Mouse (Mus musculus): Measurements from ENCODE around the gene Birc3. TPM values are rescaled to one million over a fixed set of nuclear protein-coding genes. Genes with fewer than 3 reads are reported as not detected.
"Not testable (repeated sequence)": the region's sequence is repeated elsewhere in the genome, so short reads cannot be mapped to it uniquely, and the experiment has no call there.

Birc3 gene
- polyA plus RNA-seq, 1 experiment, result 0.14 TPM

GRCm38 (mm10) chr9:7871316-7872043, 1.5 kb downstream of the Birc3 start:
- TF ChIP-seq TCF12 (IDR thresholded peaks at IDR 0.05; ENCODE audit: insufficient read depth, poor library complexity, severe bottlenecking), result no peak
- no peak for TF ChIP-seq TCF3 (IDR thresholded peaks at IDR 0.05; ENCODE audit: insufficient read length, low read depth)
- TF ChIP-seq POLR2A (IDR thresholded peaks at IDR 0.05; ENCODE audit: insufficient read length, low read depth), result no peak
- TF ChIP-seq SRF (IDR thresholded peaks at IDR 0.05; ENCODE audit: control insufficient read depth, insufficient read length, low read depth), result no peak
- no peak for TF ChIP-seq MYOD1 (IDR thresholded peaks at IDR 0.05; ENCODE audit: control insufficient read depth in 1 of 3, insufficient read length in 2 of 3, low read depth in 2 of 3)
- TF ChIP-seq USF1 (IDR thresholded peaks at IDR 0.05; ENCODE audit: low read depth), result no peak
- no peak for TF ChIP-seq CEBPB (IDR thresholded peaks at IDR 0.05; ENCODE audit: insufficient read depth, poor library complexity, severe bottlenecking)
- TF ChIP-seq REST (IDR thresholded peaks at IDR 0.05; ENCODE audit: insufficient read depth, insufficient read length), result no peak
- no peak for TF ChIP-seq POLR2AphosphoS2 (IDR thresholded peaks at IDR 0.05; ENCODE audit: insufficient read length, low read depth)
- TF ChIP-seq MYOG (IDR thresholded peaks at IDR 0.05; ENCODE audit: control insufficient read depth in 1 of 3, insufficient read depth in 1 of 3, insufficient read length in 2 of 3, low read depth in 2 of 3), result no peak
- TF ChIP-seq E2F4 (IDR thresholded peaks at IDR 0.05; ENCODE audit: insufficient read depth), result no peak
- no peak for TF ChIP-seq MAX (IDR thresholded peaks at IDR 0.05; ENCODE audit: low read depth)
- no peaks in the 10 kb centered on the region for H3K27me3 ChIP-seq (ENCODE audit: control insufficient read depth, insufficient read depth, insufficient read length)
- H3K36me3 ChIP-seq (ENCODE audit: control insufficient read depth, insufficient read depth), result no peaks in the 10 kb centered on the region
- no peaks in the 10 kb centered on the region for H3K79me2 ChIP-seq (ENCODE audit: control insufficient read depth, insufficient read depth)
- no peak overlapping the region for H3K4me3 ChIP-seq
- H3K4me2 ChIP-seq (ENCODE audit: low read depth), result no peak overlapping the region
- H3ac ChIP-seq (ENCODE audit: control insufficient read depth, insufficient read length), result no peak overlapping the region

DNA sequence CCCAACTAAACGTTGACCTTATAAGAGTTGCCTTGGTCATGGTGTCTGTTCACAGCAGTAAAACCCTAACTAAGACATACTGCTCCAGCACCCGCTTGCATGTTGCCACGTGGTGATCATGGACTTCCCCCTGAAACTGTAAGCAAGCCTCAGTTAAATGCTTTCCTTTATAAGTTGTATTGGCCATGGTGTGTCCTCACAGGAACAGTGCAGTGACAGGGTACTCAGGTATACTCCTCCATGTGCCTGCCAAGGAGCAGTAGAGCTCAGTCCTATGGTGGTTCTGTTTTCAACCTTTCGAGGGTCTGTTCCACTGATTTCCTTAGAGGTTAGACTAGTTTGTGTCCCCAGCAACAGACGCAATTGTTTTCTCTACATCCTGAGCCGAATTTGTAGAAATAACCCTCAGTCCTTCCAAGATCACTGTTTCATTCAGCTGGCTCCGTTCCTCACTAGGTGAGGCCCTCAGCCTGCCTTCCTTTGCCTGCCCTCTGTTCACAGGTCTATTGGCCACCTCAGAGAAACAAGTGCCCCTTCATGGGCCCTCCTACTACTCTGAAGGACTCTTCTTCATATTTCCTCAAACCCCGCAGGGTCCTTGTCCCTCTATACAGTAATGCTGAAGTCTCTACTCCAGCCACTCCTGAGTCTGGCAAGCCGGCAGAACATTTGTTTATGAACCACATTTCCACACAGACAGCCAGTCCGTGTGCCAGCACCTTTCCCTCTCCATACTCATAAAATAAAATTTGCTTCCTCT, 2.2 kb downstream of the Birc3 start:
- no peaks in the 10 kb centered on the region for H3K27me3 ChIP-seq (ENCODE audit: control insufficient read depth, insufficient read depth, insufficient read length)
- TF ChIP-seq MAX (IDR thresholded peaks at IDR 0.05; ENCODE audit: low read depth) (no peak), USF1 (IDR thresholded peaks at IDR 0.05; ENCODE audit: low read depth) (no peak), POLR2AphosphoS2 (IDR thresholded peaks at IDR 0.05; ENCODE audit: insufficient read length, low read depth) (no peak), SRF (IDR thresholded peaks at IDR 0.05; ENCODE audit: control insufficient read depth, insufficient read length, low read depth) (no peak), REST (IDR thresholded peaks at IDR 0.05; ENCODE audit: insufficient read depth, insufficient read length) (no peak), E2F4 (IDR thresholded peaks at IDR 0.05; ENCODE audit: insufficient read depth) (no peak), CEBPB (IDR thresholded peaks at IDR 0.05; ENCODE audit: insufficient read depth, poor library complexity, severe bottlenecking) (no peak), MYOD1 (IDR thresholded peaks at IDR 0.05; ENCODE audit: control insufficient read depth in 1 of 3, insufficient read length in 2 of 3, low read depth in 2 of 3) (no peak), TCF3 (IDR thresholded peaks at IDR 0.05; ENCODE audit: insufficient read length, low read depth) (no peak), MYOG (IDR thresholded peaks at IDR 0.05; ENCODE audit: control insufficient read depth in 1 of 3, insufficient read depth in 1 of 3, insufficient read length in 2 of 3, low read depth in 2 of 3) (no peak), TCF12 (IDR thresholded peaks at IDR 0.05; ENCODE audit: insufficient read depth, poor library complexity, severe bottlenecking) (no peak), POLR2A (IDR thresholded peaks at IDR 0.05; ENCODE audit: insufficient read length, low read depth) (no peak)
- H3K4me2 ChIP-seq (ENCODE audit: low read depth), result no peak overlapping the region
- H3K79me2 ChIP-seq (ENCODE audit: control insufficient read depth, insufficient read depth), result no peaks in the 10 kb centered on the region
- no peak overlapping the region for H3ac ChIP-seq (ENCODE audit: control insufficient read depth, insufficient read length)
- no peak overlapping the region for H3K4me3 ChIP-seq
- H3K36me3 ChIP-seq (ENCODE audit: control insufficient read depth, insufficient read depth), result no peaks in the 10 kb centered on the region

DNA sequence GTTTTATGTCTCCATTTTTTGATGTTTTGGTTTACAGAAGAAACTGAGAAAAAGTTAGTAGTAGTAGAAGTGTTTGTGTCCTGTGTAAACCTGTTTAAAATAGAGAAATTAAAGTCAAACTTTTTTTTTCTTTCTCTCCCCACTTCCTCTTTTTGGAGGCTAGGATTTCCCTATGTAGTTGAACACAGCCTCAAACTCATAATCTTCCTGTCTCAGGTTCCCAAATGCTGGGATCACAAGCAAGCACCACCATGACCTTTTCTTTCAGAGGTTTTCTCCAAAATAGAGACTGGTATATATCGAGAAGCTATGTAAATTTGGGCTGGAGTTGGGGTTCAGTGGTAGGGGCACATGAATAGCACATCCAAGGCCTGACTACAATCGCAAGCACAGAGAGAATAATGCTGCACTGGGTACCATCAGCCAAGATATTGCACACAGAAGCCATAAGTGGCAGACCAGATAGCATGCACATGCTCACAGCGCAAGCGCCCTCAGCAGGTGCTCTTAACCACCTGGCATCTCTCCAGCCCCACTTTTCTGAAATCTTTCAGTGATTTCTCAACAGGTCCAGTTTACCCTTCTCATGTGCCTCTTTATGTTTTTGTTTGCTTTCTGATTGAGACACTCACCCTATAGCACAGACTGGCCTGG, 4.0 kb downstream of the Birc3 start:
- TF ChIP-seq POLR2A (IDR thresholded peaks at IDR 0.05; ENCODE audit: insufficient read length, low read depth) (no peak), TCF3 (IDR thresholded peaks at IDR 0.05; ENCODE audit: insufficient read length, low read depth) (no peak)
- Histone ChIP-seq H3ac (ENCODE audit: control insufficient read depth, insufficient read length) (no peak overlapping the region), H3K4me3 (no peak overlapping the region), H3K36me3 (ENCODE audit: control insufficient read depth, insufficient read depth) (no peaks in the 10 kb centered on the region), H3K27me3 (ENCODE audit: control insufficient read depth, insufficient read depth, insufficient read length) (no peaks in the 10 kb centered on the region), H3K79me2 (ENCODE audit: control insufficient read depth, insufficient read depth) (no peaks in the 10 kb centered on the region), H3K4me2 (ENCODE audit: low read depth) (no peak overlapping the region)

- no peaks in the 10 kb centered on the region for H3K79me2 ChIP-seq (ENCODE audit: control insufficient read depth, insufficient read depth)
- no peaks in the 10 kb centered on the region for H3K36me3 ChIP-seq (ENCODE audit: control insufficient read depth, insufficient read depth)
- TF ChIP-seq TCF3 (IDR thresholded peaks at IDR 0.05; ENCODE audit: insufficient read length, low read depth), result no peak
- no peak for TF ChIP-seq USF1 (IDR thresholded peaks at IDR 0.05; ENCODE audit: low read depth)
- TF ChIP-seq E2F4 (IDR thresholded peaks at IDR 0.05; ENCODE audit: insufficient read depth), result no peak
- TF ChIP-seq MYOD1 (IDR thresholded peaks at IDR 0.05; ENCODE audit: control insufficient read depth in 1 of 3, insufficient read length in 2 of 3, low read depth in 2 of 3), result no peak
- no peak for TF ChIP-seq REST (IDR thresholded peaks at IDR 0.05; ENCODE audit: insufficient read depth, insufficient read length)
- TF ChIP-seq MAX (IDR thresholded peaks at IDR 0.05; ENCODE audit: low read depth), result no peak
- no peak for TF ChIP-seq POLR2AphosphoS2 (IDR thresholded peaks at IDR 0.05; ENCODE audit: insufficient read length, low read depth)
- H3K4me3 ChIP-seq, result no peak overlapping the region
- H3K4me2 ChIP-seq (ENCODE audit: low read depth), result no peak overlapping the region
- no peak overlapping the region for H3ac ChIP-seq (ENCODE audit: control insufficient read depth, insufficient read length)
- H3K27me3 ChIP-seq (ENCODE audit: control insufficient read depth, insufficient read depth, insufficient read length), result no peaks in the 10 kb centered on the region
Measured at GRCm38 (mm10) chr9:7867981-7868380, 5.0 kb downstream of the Birc3 start.

DNA sequence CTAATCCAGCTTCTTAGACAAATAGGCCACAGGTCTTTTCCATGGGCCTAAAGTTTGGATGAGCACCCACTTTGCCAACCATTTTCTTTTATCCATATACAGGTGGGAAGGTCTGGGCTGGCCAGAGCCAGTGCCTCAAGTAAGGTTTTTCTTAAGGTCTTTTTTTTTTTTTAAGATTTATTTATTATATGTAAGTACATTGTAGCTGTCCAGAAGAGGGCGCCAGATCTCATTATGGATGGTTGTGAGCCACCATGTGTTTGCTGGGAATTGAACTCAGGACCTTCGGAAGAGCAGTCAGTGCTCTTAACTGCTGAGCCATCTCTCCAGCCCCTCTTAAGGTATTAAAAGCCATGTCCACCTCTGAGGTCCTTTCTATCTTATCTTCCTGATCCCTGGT, 6.0 kb downstream of the Birc3 start:
- H3K36me3 ChIP-seq (ENCODE audit: control insufficient read depth, insufficient read depth); H3K79me2 ChIP-seq (ENCODE audit: control insufficient read depth, insufficient read depth); H3ac ChIP-seq (ENCODE audit: control insufficient read depth, insufficient read length); H3K27me3 ChIP-seq (ENCODE audit: control insufficient read depth, insufficient read depth, insufficient read length); H3K4me3 ChIP-seq; H3K4me2 ChIP-seq (ENCODE audit: low read depth): not testable (repeated sequence)
